Mouse (Mus musculus) forebrain, embryonic 14.5 days (tissue): Measurements from ENCODE around the gene Selenon. TPM values are rescaled to one million over a fixed set of nuclear protein-coding genes. Genes with fewer than 3 reads are reported as not detected.
"Not testable (repeated sequence)": the region's sequence is repeated elsewhere in the genome, so short reads cannot be mapped to it uniquely, and the experiment has no call there.

ENCODE experiments used
- ATAC-seq: fragments of 200-750 bp; cut with Nextera tagmentation; 2 replicates; pipeline ENCODE4 v1.8.0; 2017; ENCODE audit warnings: mild to moderate bottlenecking, moderate library complexity
- DNase-seq: peaks from one replicate; pipeline ENCODE4 v3.0.0-alpha.2; 2015; ENCODE audit warnings: low spot score
- H3K27ac ChIP-seq: fragments of 300-500 bp; sonication (generic); 2 replicates; pipeline ENCODE4 v1.5.1; 2014; ENCODE audit warnings: low read depth, mild to moderate bottlenecking, control low read depth, low read length, moderate library complexity
- H3K27me3 ChIP-seq: fragments of 300-500 bp; sonication (generic); replicated peaks from 2 replicates; pipeline ENCODE4 v1.6.1; 2014; ENCODE audit warnings: low read length, control low read depth, mixed read lengths; ENCODE audit not compliant: control insufficient read depth, insufficient read depth
- H3K36me3 ChIP-seq: fragments of 300-500 bp; sonication (generic); 2 replicates; pipeline ENCODE4 v1.6.1; 2014; ENCODE audit warnings: low read length, control low read depth; ENCODE audit not compliant: control insufficient read depth, insufficient read depth
- H3K4me1 ChIP-seq: fragments of 300-500 bp; sonication (generic); 2 replicates; pipeline ENCODE4 v1.6.1; 2014; ENCODE audit warnings: antibody characterized with exemption, low read length, control low read depth; ENCODE audit not compliant: control insufficient read depth, insufficient read depth
- H3K4me2 ChIP-seq: fragments of 300-500 bp; sonication (generic); 2 replicates; pipeline ENCODE4 v1.6.1; 2014; ENCODE audit warnings: mild to moderate bottlenecking, control low read depth, low read length
- H3K4me3 ChIP-seq: fragments of 300-500 bp; sonication (generic); 2 replicates; pipeline ENCODE4 v1.5.1; 2014; ENCODE audit warnings: low read depth, low read length, control low read depth
- H3K9ac ChIP-seq: fragments of 300-500 bp; sonication (generic); 2 replicates; pipeline ENCODE4 v1.6.1; 2014; ENCODE audit warnings: mild to moderate bottlenecking, low read length, control low read depth, moderate library complexity
- H3K9me3 ChIP-seq: fragments of 300-500 bp; sonication (generic); replicated peaks from 2 replicates; pipeline ENCODE4 v1.6.1; 2016; ENCODE audit warnings: low read length, control low read depth, mixed read lengths; ENCODE audit not compliant: control insufficient read depth
- WGBS: fragments of 180-500 bp; shearing (Covaris S2); extraction: QIAGEN DNeasy Blood & Tissue Kit; methylation state at CpG from one replicate; pipeline ENCODE4 v1.1.7; 2014; 5-methylcytosine and 5-hydroxymethylcytosine counted together
- polyA plus RNA-seq: library from polyadenylated mRNA; unstranded; fragments of >200 nt; fragmentation: Nextera tagmentation; extraction: Ambion mirVana; gene quantifications from 2 replicates; pipeline ENCODE4 v1.2.1, GENCODE M21; 2014

The Selenon gene
- polyA plus RNA-seq, 1 experiment from 2014 or later, result 12.4 TPM

DNA sequence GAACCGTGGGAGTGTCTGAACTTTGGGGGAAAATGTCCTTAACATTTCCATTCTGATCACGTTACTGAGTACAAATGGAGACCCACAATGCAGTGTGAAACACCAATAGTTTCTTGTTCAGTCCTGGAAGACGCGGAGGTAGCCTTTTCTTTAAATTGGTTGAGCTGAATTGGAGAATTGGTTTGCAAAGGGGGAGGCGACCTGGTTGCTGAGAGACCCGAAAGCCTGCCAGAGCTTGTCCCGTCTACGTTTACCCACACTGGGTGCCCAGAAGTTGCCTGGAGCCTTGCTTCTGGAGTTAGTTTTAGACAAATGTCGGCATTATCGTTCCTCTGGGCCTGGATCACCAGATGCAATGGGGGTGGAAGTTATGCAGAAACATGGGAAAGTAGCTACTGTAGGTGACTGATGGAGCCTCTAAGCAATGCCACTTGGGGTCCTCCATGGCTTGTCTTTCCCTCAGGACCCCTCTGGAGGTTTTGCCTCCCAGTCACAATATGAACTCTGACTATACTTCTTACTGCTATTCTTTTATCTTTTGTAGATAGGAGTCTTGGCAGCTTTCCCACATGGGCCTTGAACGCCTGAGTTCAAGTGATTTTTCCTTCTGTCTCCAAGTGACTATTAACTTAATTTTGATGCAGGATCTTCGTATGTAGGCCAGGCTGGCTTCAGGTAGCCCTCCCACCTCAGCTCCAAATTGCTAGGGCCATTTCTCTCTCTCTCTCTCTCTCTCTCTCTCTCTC is 53.8 kb downstream of the Selenon start:
- Histone ChIP-seq H3K9me3 (no peaks in the 10 kb centered on the region), H3K9ac (no peak overlapping the region), H3K4me3 (no peak overlapping the region), H3K27ac (no peak overlapping the region; the same call in 1 of the 2 replicates), H3K4me2 (peak overlapping the region; percentile 97), H3K4me1 (peaks cover 2% of the 10 kb centered on the region; the same call in 1 of the 2 replicates), H3K27me3 (no peaks in the 10 kb centered on the region), H3K36me3 (no peaks in the 10 kb centered on the region)
- no peak for DNase-seq
- ATAC-seq, result no peak
- 51% methylated on average over 12 of the region's 12 CpGs for WGBS

DNA sequence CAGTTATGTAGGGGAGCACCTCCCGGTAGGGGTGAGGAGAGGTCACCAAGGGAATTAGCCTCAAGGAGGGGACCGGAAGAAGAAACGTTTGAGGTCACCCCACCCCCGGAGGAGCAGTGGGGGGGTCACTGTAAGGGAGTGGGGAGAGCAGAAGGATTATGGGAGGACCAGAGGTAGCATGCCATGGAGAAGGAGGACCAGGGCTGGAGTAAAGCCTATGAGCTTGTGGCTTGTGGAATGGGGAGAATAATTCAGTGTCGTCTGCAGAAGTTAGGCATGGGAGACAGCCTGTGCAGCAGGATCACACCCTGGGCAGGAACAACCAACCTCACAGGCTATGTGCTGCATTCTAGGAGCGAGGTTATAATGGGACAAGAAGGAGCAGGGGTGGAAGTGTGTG is 54.7 kb downstream of the Selenon start:
- no peaks in the 10 kb centered on the region for H3K27me3 ChIP-seq
- H3K4me2 ChIP-seq, result peak overlapping the region; percentile 97
- ATAC-seq (peak; percentile 50), DNase-seq (no peak)
- H3K27ac ChIP-seq, result peak overlapping the region; percentile 30; the same call in 1 of the 2 replicates
- H3K9me3 ChIP-seq, result no peaks in the 10 kb centered on the region
- H3K4me3 ChIP-seq, result peak overlapping the region; percentile 52
- H3K36me3 ChIP-seq, result no peaks in the 10 kb centered on the region
- H3K4me1 ChIP-seq, result peaks cover 2% of the 10 kb centered on the region; the same call in 1 of the 2 replicates
- 12% methylated on average over 6 of the region's 6 CpGs for WGBS
- H3K9ac ChIP-seq, result peak overlapping the region; percentile 75

DNA sequence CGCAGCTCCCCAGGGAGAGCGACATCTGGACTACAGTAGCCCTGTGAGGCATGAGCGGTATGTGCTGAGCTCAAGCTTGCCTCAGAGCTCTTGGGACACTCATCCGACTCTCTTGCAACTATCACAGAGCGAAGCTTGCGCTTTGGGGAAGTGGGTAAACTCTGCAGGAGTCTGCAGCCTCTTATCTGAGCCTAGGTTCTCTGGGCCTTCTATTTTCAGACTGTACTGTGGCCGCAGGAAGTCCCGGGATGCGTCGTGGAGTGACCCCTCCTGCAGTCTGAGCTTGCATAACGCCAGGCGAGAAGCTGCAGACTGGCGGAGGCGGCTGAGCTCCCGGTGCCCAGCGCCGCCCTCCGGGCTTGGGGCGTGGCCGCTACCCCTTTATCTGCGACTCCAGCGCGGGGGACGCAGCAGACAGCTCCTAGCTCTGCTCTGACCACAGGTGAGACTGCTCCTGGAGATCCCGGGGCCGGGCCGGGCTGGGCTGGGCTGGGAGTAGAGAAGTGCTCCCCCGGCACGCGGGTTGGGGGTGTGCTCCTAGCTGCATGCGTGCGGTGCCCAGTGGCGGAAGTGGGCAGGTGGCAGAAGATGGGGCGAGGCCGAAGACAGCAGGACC is 55.3 kb downstream of the Selenon start, which contains the start of gene Paqr7:
TSS of gene Paqr7 (plus strand) at position 103 of the 616 bp plus-strand sequence.
- peak within 1 kb of the TSS; percentile 30; the same call in 1 of the 2 replicates for H3K27ac ChIP-seq
- peaks cover 2% of the 10 kb centered on the region; the same call in 1 of the 2 replicates for H3K4me1 ChIP-seq
- ATAC-seq, result peak; percentile 80
- H3K9ac ChIP-seq, result peak within 1 kb of the TSS; percentile 75
- WGBS, result 4% methylated on average over 35 of the region's 35 CpGs
- no peaks in the 10 kb centered on the region for H3K9me3 ChIP-seq
- DNase-seq, result no peak
- H3K4me2 ChIP-seq, result peak within 1 kb of the TSS; percentile 97
- no peaks in the 10 kb centered on the region for H3K27me3 ChIP-seq
- peak within 1 kb of the TSS; percentile 52 for H3K4me3 ChIP-seq
- no peaks in the 10 kb centered on the region for H3K36me3 ChIP-seq

DNA sequence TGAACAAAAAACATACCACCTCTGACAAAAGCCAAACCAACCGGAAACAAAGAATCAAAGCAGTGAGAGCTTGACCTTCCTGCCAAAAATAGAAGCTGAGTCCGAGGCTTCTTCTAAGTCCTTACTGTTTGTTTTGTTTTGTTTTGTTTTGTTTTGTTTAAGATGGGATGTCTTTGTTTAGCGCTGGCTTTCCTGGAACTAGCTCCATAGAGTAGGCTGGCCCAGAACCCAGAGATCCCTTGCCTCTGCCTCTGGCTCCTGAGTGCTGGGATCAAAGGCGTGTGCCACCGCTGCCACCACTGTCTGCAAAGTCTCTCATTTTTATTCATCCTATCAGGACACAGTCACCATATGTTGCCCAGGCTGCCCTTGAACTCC is 56.4 kb downstream of the Selenon start:
- no peak overlapping the region for H3K4me2 ChIP-seq
- H3K4me3 ChIP-seq, result no peak overlapping the region
- H3K36me3 ChIP-seq, result no peaks in the 10 kb centered on the region
- H3K4me1 ChIP-seq, result peaks cover 2% of the 10 kb centered on the region; the same call in 1 of the 2 replicates
- WGBS, result 73% methylated on average over 5 of the region's 5 CpGs
- no peaks in the 10 kb centered on the region for H3K9me3 ChIP-seq
- ATAC-seq, result no peak
- H3K9ac ChIP-seq, result no peak overlapping the region
- H3K27ac ChIP-seq, result no peak overlapping the region
- no peak for DNase-seq
- no peaks in the 10 kb centered on the region for H3K27me3 ChIP-seq

DNA sequence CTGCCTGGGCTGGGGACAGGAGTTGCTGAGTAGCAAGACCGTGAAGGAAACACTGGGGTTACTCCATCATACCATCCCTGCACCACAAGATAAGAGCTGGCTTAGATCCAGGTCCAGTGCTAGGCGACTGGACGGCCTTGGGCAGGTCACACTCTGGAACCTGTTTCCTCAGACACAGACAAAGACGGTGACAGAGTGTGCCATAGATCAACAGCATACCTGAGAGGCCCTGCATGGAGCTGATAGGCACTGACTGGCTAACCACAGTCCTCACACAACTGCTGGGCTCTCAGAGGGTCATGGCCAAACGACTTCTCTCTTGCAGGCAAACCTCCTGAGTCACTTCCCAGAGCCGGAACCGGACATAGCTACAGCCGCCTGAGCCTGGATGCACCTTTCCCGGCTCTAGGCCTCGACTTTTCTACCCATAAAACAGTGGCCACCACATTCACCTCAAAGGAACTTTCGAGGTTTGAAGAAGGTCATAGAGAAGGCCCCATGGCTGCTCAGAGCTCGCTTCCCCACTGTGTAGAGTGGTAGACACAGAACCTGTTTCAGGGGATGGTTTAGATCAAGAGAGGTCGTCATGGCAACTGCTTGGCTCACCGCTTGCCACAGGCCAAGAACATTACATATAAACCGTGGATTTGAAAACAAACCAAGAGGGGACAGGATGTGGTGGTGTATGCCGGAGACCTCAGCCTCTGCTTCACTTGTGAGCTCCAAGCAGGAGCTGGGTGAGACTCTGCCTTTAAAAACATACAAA is 57.0 kb downstream of the Selenon start:
- H3K4me3 ChIP-seq, result no peak overlapping the region
- no peaks in the 10 kb centered on the region for H3K27me3 ChIP-seq
- H3K27ac ChIP-seq, result peak overlapping the region; percentile 11; the same call in 1 of the 2 replicates
- H3K36me3 ChIP-seq, result no peaks in the 10 kb centered on the region
- H3K9me3 ChIP-seq, result no peaks in the 10 kb centered on the region
- no peak overlapping the region for H3K9ac ChIP-seq
- ATAC-seq (no peak), DNase-seq (no peak)
- WGBS, result 73% methylated on average over 16 of the region's 16 CpGs
- peaks cover 2% of the 10 kb centered on the region; the same call in 1 of the 2 replicates for H3K4me1 ChIP-seq
- H3K4me2 ChIP-seq, result no peak overlapping the region

DNA sequence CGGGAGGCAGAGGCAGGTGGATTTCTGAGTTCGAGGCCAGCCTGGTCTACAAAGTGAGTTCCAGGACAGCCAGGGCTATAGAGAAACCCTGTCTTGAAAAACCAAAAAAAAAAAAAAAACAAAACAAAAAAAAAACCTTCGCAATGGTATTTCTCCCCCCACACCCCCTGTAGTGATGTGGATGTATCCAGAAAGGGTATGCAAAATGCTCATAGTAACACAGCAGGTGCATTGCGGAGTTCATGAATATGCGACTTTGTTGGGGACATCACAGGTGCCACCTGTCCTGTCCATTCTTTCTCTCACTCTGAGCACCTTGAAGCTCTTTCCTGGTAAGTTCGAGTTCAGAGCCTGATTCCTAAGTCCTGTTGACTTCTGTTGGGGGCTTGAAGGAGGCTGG is 57.8 kb downstream of the Selenon start:
- not testable (repeated sequence) for H3K4me3 ChIP-seq, H3K9me3 ChIP-seq, H3K9ac ChIP-seq, H3K36me3 ChIP-seq, H3K27me3 ChIP-seq, DNase-seq, ATAC-seq, H3K4me2 ChIP-seq, H3K27ac ChIP-seq, H3K4me1 ChIP-seq
- WGBS, result 90% methylated on average over 6 of the region's 6 CpGs

DNA sequence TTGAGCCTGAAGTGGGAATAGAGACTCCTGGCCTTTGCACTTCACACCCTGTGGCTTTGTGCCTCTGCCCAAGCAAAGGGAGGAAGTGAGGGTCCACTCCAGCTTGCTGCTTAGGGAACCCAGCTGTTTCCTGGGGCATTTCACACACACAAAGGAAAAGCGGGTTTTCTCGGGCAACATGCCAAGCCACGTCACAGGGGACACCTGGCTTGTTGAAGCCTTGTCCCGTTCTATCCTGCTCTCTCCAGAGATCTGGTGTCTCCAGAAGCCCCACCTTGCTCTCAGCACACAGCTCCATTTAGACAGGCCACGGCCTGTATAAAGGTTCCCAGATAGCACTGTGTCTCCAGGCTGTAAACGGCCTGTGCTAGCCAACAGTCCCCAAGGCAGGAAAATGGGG is 60.2 kb downstream of the Selenon start:
- no peak for ATAC-seq
- WGBS, result 63% methylated on average over 6 of the region's 6 CpGs
- DNase-seq, result no peak
- Histone ChIP-seq H3K36me3 (no peaks in the 10 kb centered on the region), H3K4me2 (no peak overlapping the region), H3K4me3 (no peak overlapping the region), H3K9ac (no peak overlapping the region), H3K27ac (no peak overlapping the region), H3K4me1 (no peaks in the 10 kb centered on the region; the same call in 1 of the 2 replicates), H3K27me3 (no peaks in the 10 kb centered on the region), H3K9me3 (no peaks in the 10 kb centered on the region)

DNA sequence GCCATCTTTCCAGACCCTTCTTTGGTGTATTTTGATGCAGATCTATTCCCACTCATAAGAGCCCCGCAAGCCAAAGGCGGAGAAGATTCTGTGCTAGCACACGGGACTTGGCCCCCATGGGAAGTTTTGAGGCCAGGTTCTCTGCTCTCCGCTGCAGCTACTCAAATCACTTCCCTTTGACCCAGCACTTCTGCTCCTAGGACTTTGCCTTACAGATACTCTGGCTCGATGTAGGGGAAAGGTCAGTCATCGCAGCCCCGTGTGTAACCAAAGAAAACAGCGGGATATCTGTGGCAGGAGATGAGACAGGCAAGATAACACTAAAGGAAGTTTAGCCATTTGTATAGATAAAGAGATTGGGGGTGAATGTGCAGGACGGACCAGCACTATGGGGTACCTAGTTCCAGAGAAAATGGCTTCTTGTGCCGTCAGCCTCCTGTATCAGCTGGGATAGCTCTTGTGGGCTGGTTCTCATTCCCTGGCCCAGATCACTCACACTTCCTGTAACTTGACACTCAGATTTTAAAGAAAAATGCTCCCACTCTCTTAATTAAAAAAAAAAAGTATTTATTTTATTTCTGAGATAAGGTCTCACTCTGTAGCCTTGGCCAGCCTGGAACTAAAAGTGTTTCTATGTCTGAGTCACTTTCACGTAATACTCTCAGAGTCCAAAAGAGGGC is 61.8 kb downstream of the Selenon start:
- no peak for ATAC-seq
- H3K4me2 ChIP-seq, result no peak overlapping the region
- H3K36me3 ChIP-seq, result no peaks in the 10 kb centered on the region
- H3K27me3 ChIP-seq, result no peaks in the 10 kb centered on the region
- H3K4me1 ChIP-seq, result no peaks in the 10 kb centered on the region
- H3K9ac ChIP-seq, result no peak overlapping the region
- whole genome bisulfite sequencing, result 93% methylated on average over 11 of the region's 11 CpGs
- H3K4me3 ChIP-seq, result no peak overlapping the region
- no peaks in the 10 kb centered on the region for H3K9me3 ChIP-seq
- DNase-seq, result no peak
- H3K27ac ChIP-seq, result no peak overlapping the region
